ENCODE assay signal across 32 mouse cellular contexts in the genomic region with DNA sequence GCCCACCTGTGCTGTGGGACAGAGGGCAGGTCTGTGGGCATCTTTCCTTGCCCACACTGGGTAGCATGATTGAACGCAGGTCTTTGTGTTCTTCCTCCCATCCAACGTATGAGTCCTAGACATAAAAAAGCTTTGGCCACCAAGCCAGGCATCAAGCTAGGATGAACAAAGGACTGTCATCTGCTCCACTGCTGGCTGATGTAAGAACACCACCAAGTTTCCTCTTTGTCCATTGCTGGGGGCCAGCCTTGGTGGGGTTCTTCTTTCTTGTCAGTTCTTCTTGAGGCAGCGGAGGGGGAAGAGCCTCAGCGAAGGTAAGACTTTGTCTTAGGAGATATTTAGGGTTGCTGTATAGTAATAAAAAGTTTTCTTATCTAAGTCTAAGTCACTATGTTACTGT. TPM values are rescaled to one million over a fixed set of nuclear protein-coding genes. Genes with fewer than 3 reads are reported as not detected.
"Had no signal": no experiment of that assay in that cellular context is flagged by ENCODE, and none has a peak within 500 bp of the region (broad histone marks: within the 10 kb centered on the region; RNA-seq: fewer than 3 reads in every experiment).

No protein-coding gene starts in this region.

- DNase-seq: left cerebral cortex, postnatal 4 days; liver; liver, embryonic 13.5 days; liver, postnatal 0 days; lung, adult 18-20 months; lung, adult 2 months; lung, embryonic 14.5 days; lung, postnatal 10 days; lung, postnatal 14 days; lung, postnatal 36 days; lung, postnatal 4 days; midbrain, embryonic 14.5 days had no signal

- H3K4me3 ChIP-seq: limb, embryonic 10.5 days; limb, embryonic 12.5 days; limb, embryonic 13.5 days; limb, embryonic 15.5 days; liver, embryonic 12.5 days; liver, embryonic 13.5 days; liver, embryonic 15.5 days; lung, embryonic 15.5 days; midbrain, embryonic 10.5 days; midbrain, embryonic 12.5 days; midbrain, embryonic 13.5 days; midbrain, embryonic 15.5 days; neural tube, embryonic 12.5 days; neural tube, embryonic 13.5 days had no signal

- H3K27ac ChIP-seq: limb, embryonic 10.5 days; limb, embryonic 12.5 days; limb, embryonic 13.5 days; limb, embryonic 15.5 days; liver, embryonic 12.5 days; liver, embryonic 13.5 days; liver, embryonic 14.5 days; liver, embryonic 15.5 days; lung, embryonic 15.5 days; macrophage; midbrain, embryonic 10.5 days; midbrain, embryonic 12.5 days; midbrain, embryonic 13.5 days; midbrain, embryonic 15.5 days; neural tube, embryonic 12.5 days; neural tube, embryonic 13.5 days had no signal

- H3K4me1 ChIP-seq: limb, embryonic 12.5 days; limb, embryonic 13.5 days; limb, embryonic 15.5 days had no signal

- ATAC-seq: liver, embryonic 12.5 days; liver, postnatal 0 days; lung, postnatal 0 days; midbrain, embryonic 13.5 days; midbrain, embryonic 15.5 days; midbrain, embryonic 16.5 days had no signal

- H3K27me3 ChIP-seq: limb, embryonic 13.5 days; limb, embryonic 15.5 days; lung, embryonic 15.5 days; midbrain, embryonic 12.5 days; neural tube, embryonic 12.5 days; neural tube, embryonic 13.5 days had no signal

- H3K4me2 ChIP-seq: limb, embryonic 12.5 days; limb, embryonic 13.5 days; limb, embryonic 15.5 days; liver, embryonic 11.5 days; liver, embryonic 12.5 days; liver, embryonic 13.5 days; liver, embryonic 15.5 days; lung, embryonic 14.5 days; lung, embryonic 15.5 days; midbrain, embryonic 11.5 days; midbrain, embryonic 12.5 days; midbrain, embryonic 13.5 days; midbrain, embryonic 15.5 days; neural tube, embryonic 12.5 days; neural tube, embryonic 13.5 days had no signal

- H3K9me3 ChIP-seq: limb, embryonic 10.5 days; limb, embryonic 12.5 days; limb, embryonic 13.5 days; limb, embryonic 15.5 days; liver, embryonic 12.5 days; liver, embryonic 13.5 days; liver, embryonic 15.5 days; lung, embryonic 15.5 days; midbrain, embryonic 10.5 days; midbrain, embryonic 12.5 days; midbrain, embryonic 13.5 days; midbrain, embryonic 15.5 days; neural tube, embryonic 12.5 days; neural tube, embryonic 13.5 days had no signal

- H3K36me3 ChIP-seq: limb, embryonic 10.5 days; limb, embryonic 12.5 days; limb, embryonic 13.5 days; limb, embryonic 15.5 days; liver, embryonic 12.5 days; liver, embryonic 13.5 days; liver, embryonic 15.5 days; lung, embryonic 15.5 days; midbrain, embryonic 10.5 days; midbrain, embryonic 12.5 days; midbrain, embryonic 13.5 days; midbrain, embryonic 15.5 days; neural tube, embryonic 12.5 days; neural tube, embryonic 13.5 days had no signal

RNA-seq across cellular contexts. Expression of gene Dnah1, which starts 7.3 kb away (rescaled TPM):
- total RNA-seq: monocyte, adult 5-6 weeks had no signal
- polyA plus RNA-seq: macrophage had no signal
